Mouse (Mus musculus) kidney, adult 2 months (tissue): ENCODE data around the gene Sgk1.

Experiments used
- CTCF ChIP-seq: fragments of 200-500 bp; conservative IDR thresholded peaks from 2 replicates; pipeline ENCODE4 v1.5.1; 2011; ENCODE audit warnings: low read depth, mild to moderate bottlenecking, control low read depth, low read length, moderate library complexity, mixed read lengths; ENCODE audit not compliant: insufficient read depth, insufficient read length
- POLR2A ChIP-seq: fragments of 200-500 bp; IDR thresholded peaks from one replicate; pipeline ENCODE4 v1.6.1; 2011; ENCODE audit warnings: low read depth, low read length, control low read depth

GRCm38 (mm10) chr10:22034303-22034702 lies 152.3 kb downstream of the Sgk1 start:
- TF ChIP-seq CTCF (no peak), POLR2A (no peak)
